Mouse (Mus musculus) liver, postnatal 0 days (tissue): Measurements from ENCODE around the gene Ilvbl. TPM values are rescaled to one million over a fixed set of nuclear protein-coding genes. Genes with fewer than 3 reads are reported as not detected.
"Not testable (repeated sequence)": the region's sequence is repeated elsewhere in the genome, so short reads cannot be mapped to it uniquely, and the experiment has no call there.

Source experiments
- ATAC-seq: fragments of 200-750 bp; cut with Nextera tagmentation; 2 replicates; pipeline ENCODE4 v1.8.0; 2017; ENCODE audit warnings: mild to moderate bottlenecking, moderate library complexity
- DNase-seq: peaks from one replicate; pipeline ENCODE4 v3.0.0-alpha.2; 2016
- H3K27ac ChIP-seq: fragments of 300-500 bp; sonication (generic); 2 replicates; pipeline ENCODE4 v1.5.1; 2014; ENCODE audit warnings: antibody characterized with exemption, moderate library complexity, mild to moderate bottlenecking, low read depth
- H3K27me3 ChIP-seq: fragments of 300-500 bp; sonication (generic); 2 replicates; pipeline ENCODE4 v1.6.1; 2014; ENCODE audit warnings: low read length, control low read depth, mixed read lengths; ENCODE audit not compliant: insufficient read depth
- H3K36me3 ChIP-seq: fragments of 300-500 bp; sonication (generic); replicated peaks from 2 replicates; pipeline ENCODE4 v1.6.1; 2014; ENCODE audit warnings: mild to moderate bottlenecking, control low read depth, low read length, moderate library complexity, mixed read lengths; ENCODE audit not compliant: insufficient read depth
- H3K4me1 ChIP-seq: fragments of 300-500 bp; sonication (generic); 2 replicates; pipeline ENCODE4 v1.6.1; 2014; ENCODE audit warnings: antibody characterized with exemption, mild to moderate bottlenecking, control low read depth; ENCODE audit not compliant: insufficient read depth
- H3K4me2 ChIP-seq: fragments of 300-500 bp; sonication (generic); 2 replicates; pipeline ENCODE4 v1.6.1; 2014; ENCODE audit warnings: low read depth, mild to moderate bottlenecking, low read length, moderate library complexity, mixed read lengths
- H3K4me3 ChIP-seq: fragments of 300-500 bp; sonication (generic); 2 replicates; pipeline ENCODE4 v1.5.1; 2014; ENCODE audit warnings: low read depth, low read length
- H3K9ac ChIP-seq: fragments of 300-500 bp; sonication (generic); replicated peaks from 2 replicates; pipeline ENCODE4 v1.6.1; 2014; ENCODE audit warnings: mild to moderate bottlenecking, moderate library complexity
- H3K9me3 ChIP-seq: fragments of 300-500 bp; sonication (generic); 2 replicates; pipeline ENCODE4 v1.6.1; 2016; ENCODE audit warnings: mild to moderate bottlenecking, control low read depth, low read length, mixed read lengths
- CTCF ChIP-seq: sonication (generic); IDR thresholded peaks from 2 replicates; pipeline ENCODE4 v1.5.1; 2016; ENCODE audit warnings: antibody characterized with exemption, low read depth
- EP300 ChIP-seq: IDR thresholded peaks from 2 replicates; pipeline ENCODE4 v1.6.1; 2016; ENCODE audit warnings: antibody characterized with exemption, low read depth, mild to moderate bottlenecking
- WGBS: fragments of 180-500 bp; shearing (Covaris S2); extraction: QIAGEN DNeasy Blood & Tissue Kit; methylation state at CpG from one replicate; pipeline ENCODE4 v1.1.7; 2014; ENCODE audit not compliant: insufficient replicate concordance; 5-methylcytosine and 5-hydroxymethylcytosine counted together
- polyA plus RNA-seq: library from polyadenylated mRNA; unstranded; fragments of >200 nt; fragmentation: Nextera tagmentation; extraction: Ambion mirVana; gene quantifications from 2 replicates; pipeline ENCODE4 v1.2.1, GENCODE M21; 2015

Ilvbl gene
- polyA plus RNA-seq, 1 experiment from 2014 or later: 39.1 TPM

DNA sequence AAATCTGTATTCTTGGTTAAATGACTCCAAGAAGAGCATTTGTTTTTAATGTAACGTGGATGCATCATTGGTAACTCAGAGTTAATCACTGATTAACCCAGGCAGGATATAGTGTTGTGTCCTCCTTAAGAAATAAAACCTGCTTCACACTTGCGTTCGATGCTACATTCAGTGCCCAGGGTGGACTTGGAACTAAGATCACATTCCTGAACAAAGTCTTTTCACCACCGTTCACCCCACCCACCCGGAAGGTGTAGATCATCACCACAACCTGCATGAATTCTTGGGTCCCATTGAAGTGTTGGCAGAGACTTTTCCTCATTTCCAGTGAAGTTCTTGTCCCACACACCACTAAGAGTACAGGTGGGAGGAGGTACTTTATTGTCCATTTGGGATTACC is 19.6 kb downstream of the Ilvbl start:
- no peak for TF ChIP-seq CTCF
- no peak for TF ChIP-seq EP300
- Histone ChIP-seq H3K27me3 (peaks cover 16% of the 10 kb centered on the region), H3K4me1 (peaks cover 6% of the 10 kb centered on the region; the same call in 1 of the 2 replicates), H3K9me3 (no peaks in the 10 kb centered on the region), H3K9ac (no peak overlapping the region), H3K27ac (no peak overlapping the region), H3K4me2 (no peak overlapping the region), H3K36me3 (no peaks in the 10 kb centered on the region), H3K4me3 (no peak overlapping the region)
- ATAC-seq (no peak), DNase-seq (no peak)
- WGBS: 84% methylated on average over 5 of the region's 5 CpGs

- H3K4me2 ChIP-seq: no peak overlapping the region
- peaks cover 6% of the 10 kb centered on the region; the same call in 1 of the 2 replicates for H3K4me1 ChIP-seq
- H3K9me3 ChIP-seq: no peaks in the 10 kb centered on the region
- no peak overlapping the region for H3K9ac ChIP-seq
- no peak for TF ChIP-seq CTCF
- no peak for TF ChIP-seq EP300
- WGBS: 71% methylated on average over 6 of the region's 6 CpGs
- ATAC-seq (no peak), DNase-seq (no peak)
- no peak overlapping the region for H3K27ac ChIP-seq
- H3K4me3 ChIP-seq: no peak overlapping the region
- peaks cover 16% of the 10 kb centered on the region for H3K27me3 ChIP-seq
- no peaks in the 10 kb centered on the region for H3K36me3 ChIP-seq
Measured at GRCm38 (mm10) chr10:78594157-78594556, 20.0 kb downstream of the Ilvbl start.

DNA sequence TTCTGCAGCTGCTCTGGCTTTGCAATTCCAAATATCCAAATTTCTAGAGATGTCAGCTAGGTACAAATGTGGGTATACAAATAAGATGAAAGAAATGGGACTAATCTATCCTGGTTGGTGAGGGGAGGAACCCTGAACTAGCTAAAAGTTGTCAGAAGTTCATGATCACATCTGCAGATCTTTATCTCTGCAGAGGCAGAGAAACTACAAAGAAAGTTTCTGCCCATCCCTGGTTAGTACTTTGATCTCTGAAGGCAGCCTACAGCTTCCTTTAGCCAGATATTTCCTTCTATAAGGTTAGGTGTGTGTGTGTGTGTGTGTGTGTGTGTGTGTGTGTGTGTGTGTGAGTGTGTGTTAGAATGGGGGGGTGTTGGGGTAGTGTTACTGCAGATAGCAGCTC is 20.4 kb downstream of the Ilvbl start:
- TF ChIP-seq CTCF: no peak
- TF ChIP-seq EP300: no peak
- Histone ChIP-seq H3K9me3 (no peaks in the 10 kb centered on the region), H3K27ac (no peak overlapping the region), H3K27me3 (peaks cover 16% of the 10 kb centered on the region), H3K4me1 (peaks cover 6% of the 10 kb centered on the region; the same call in 1 of the 2 replicates), H3K36me3 (no peaks in the 10 kb centered on the region), H3K4me2 (no peak overlapping the region), H3K9ac (no peak overlapping the region), H3K4me3 (no peak overlapping the region)
- DNase-seq (no peak), ATAC-seq (no peak)

GRCm38 (mm10) chr10:78599865-78600264 is 25.7 kb downstream of the Ilvbl start:
- Histone ChIP-seq H3K9me3 (no peaks in the 10 kb centered on the region), H3K4me1 (no peaks in the 10 kb centered on the region), H3K27ac (no peak overlapping the region), H3K4me2 (no peak overlapping the region), H3K36me3 (no peaks in the 10 kb centered on the region), H3K9ac (no peak overlapping the region), H3K27me3 (peaks cover 6% of the 10 kb centered on the region; the same call in 1 of the 2 replicates), H3K4me3 (no peak overlapping the region)
- WGBS: 71% methylated on average over 5 of the region's 5 CpGs
- DNase-seq (peak; percentile 8), ATAC-seq (no peak)
- TF ChIP-seq EP300 (no peak), CTCF (no peak)

DNA sequence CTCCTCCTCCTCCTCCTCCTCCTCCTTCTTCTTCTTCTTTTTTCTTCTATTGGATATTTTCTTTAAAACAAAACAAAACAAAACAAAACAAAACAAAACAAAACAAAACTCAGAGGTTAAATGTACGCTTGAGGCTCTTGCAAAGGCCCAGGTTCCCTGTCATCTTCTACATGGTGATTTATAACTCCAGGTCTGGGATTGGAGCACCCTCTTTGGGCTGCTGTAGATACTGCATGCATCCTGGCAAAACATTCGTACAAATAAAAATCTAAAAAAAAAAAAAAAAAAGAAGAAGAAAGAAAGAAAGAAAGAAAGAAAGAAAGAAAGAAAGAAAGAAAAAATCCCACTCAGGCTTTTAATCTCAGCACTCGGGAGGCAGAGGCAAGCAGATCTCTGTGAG is 30.9 kb downstream of the Ilvbl start:
- H3K4me1 ChIP-seq: no peaks in the 10 kb centered on the region
- ATAC-seq (no peak), DNase-seq (peak; percentile 38)
- no peaks in the 10 kb centered on the region for H3K9me3 ChIP-seq
- no peak overlapping the region for H3K27ac ChIP-seq
- H3K9ac ChIP-seq: no peak overlapping the region
- TF ChIP-seq CTCF (peak; percentile 64), EP300 (no peak)
- H3K36me3 ChIP-seq: no peaks in the 10 kb centered on the region
- peaks cover 9% of the 10 kb centered on the region; the same call in 1 of the 2 replicates for H3K27me3 ChIP-seq
- 31% methylated on average over 3 of the region's 3 CpGs for WGBS
- no peak overlapping the region for H3K4me2 ChIP-seq
- H3K4me3 ChIP-seq: no peak overlapping the region

DNA sequence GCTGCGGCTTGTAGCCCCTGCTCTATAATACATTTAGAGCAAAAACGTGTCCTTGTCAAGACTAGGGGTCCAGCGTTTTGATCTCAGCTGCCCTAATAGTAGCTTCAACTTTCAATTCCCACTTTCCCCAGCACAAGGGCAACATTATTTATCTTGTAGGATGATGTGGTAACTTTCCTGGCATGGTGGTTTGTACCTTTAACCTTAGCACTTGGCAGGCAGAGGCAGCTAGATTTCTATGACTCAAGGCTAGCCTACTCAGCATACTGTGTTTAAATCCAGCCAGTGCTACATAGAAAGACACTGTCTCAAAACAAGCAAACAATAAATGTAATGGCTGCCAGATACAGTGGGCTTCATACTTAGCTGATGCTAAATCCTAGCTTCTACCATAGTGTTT is 33.5 kb downstream of the Ilvbl start:
- Histone ChIP-seq H3K27ac (no peak overlapping the region), H3K4me3 (no peak overlapping the region), H3K4me1 (no peaks in the 10 kb centered on the region), H3K9ac (no peak overlapping the region), H3K9me3 (no peaks in the 10 kb centered on the region), H3K27me3 (peaks cover 9% of the 10 kb centered on the region; the same call in 1 of the 2 replicates), H3K4me2 (no peak overlapping the region), H3K36me3 (no peaks in the 10 kb centered on the region)
- TF ChIP-seq CTCF (no peak), EP300 (no peak)
- 62% methylated on average over 3 of the region's 3 CpGs for WGBS
- no peak for ATAC-seq
- DNase-seq: no peak

GRCm38 (mm10) chr10:78617974-78618373 is 43.8 kb downstream of the Ilvbl start, which contains the start of gene Olfr1357:
Gene Olfr1357, minus strand, starts transcription at chr10:78618074.
- H3K4me1 ChIP-seq: no peaks in the 10 kb centered on the region
- no peak for DNase-seq
- no peak within 1 kb of the TSS for H3K4me3 ChIP-seq
- no peaks in the 10 kb centered on the region for H3K9me3 ChIP-seq
- H3K27ac ChIP-seq: no peak within 1 kb of the TSS
- H3K27me3 ChIP-seq: no peaks in the 10 kb centered on the region
- WGBS: 67% methylated on average over 1 of the region's 1 CpGs
- no peak within 1 kb of the TSS for H3K9ac ChIP-seq
- H3K4me2 ChIP-seq: no peak within 1 kb of the TSS
- ATAC-seq: no peak
- TF ChIP-seq CTCF (no peak), EP300 (no peak)
- H3K36me3 ChIP-seq: no peaks in the 10 kb centered on the region

- not testable (repeated sequence) for H3K36me3 ChIP-seq, H3K27ac ChIP-seq, H3K4me3 ChIP-seq, ATAC-seq, H3K9me3 ChIP-seq, DNase-seq, H3K27me3 ChIP-seq, H3K4me2 ChIP-seq, H3K4me1 ChIP-seq, H3K9ac ChIP-seq
- WGBS: 65% methylated on average over 3 of the region's 3 CpGs
Measured at GRCm38 (mm10) chr10:78623143-78623542, 49.0 kb downstream of the Ilvbl start.
